Mouse (Mus musculus) hindlimb bud, embryonic 11.5 days (tissue): ENCODE data around the gene Zfp989.
"Not testable (repeated sequence)": the region's sequence is repeated elsewhere in the genome, so short reads cannot be mapped to it uniquely, and the experiment has no call there.

Experiments used
- DNase-seq: peaks from one replicate; pipeline ENCODE4 v3.0.0-alpha.2; 2012; ENCODE audit warnings: low read depth, low spot score; ENCODE audit errors: extremely low spot score

The Zfp989 gene

GRCm38 (mm10) chr4:146971757-146972156 lies at the start of gene Zfp989:
Gene Zfp989, plus strand, starts transcription at chr4:146971976.
- DNase-seq: not testable (repeated sequence)

- no peak for DNase-seq
Observed at GRCm38 (mm10) chr4:146932311-146933082, 39.3 kb upstream of the Zfp989 start.

- not testable (repeated sequence) for DNase-seq
Observed at GRCm38 (mm10) chr4:146941691-146942090, 30.1 kb upstream of the Zfp989 start.

- DNase-seq: not testable (repeated sequence)
Observed at GRCm38 (mm10) chr4:146976581-146976980, 4.8 kb downstream of the Zfp989 start.

- DNase-seq: not testable (repeated sequence)
Observed at GRCm38 (mm10) chr4:147018400-147018799, 46.6 kb downstream of the Zfp989 start.

DNA sequence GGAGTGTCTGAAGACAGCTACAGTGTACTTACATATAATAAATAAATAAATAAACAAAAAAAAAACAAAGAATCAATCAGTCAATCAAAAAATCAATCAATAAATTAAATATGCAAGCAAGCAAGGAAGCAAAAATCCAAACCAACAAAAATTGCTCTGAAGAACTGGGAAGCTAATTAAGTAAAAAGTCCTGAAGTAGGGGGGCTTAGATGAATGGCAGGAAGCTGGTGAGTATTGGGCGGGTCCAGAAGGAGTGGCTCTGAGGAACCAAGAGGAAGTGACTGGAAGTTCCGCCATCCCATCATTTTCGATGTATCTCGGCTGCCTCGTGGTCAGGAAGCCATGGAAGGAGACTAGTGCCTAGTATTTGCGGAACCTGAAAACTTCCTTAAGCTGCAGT lies 49.8 kb downstream of the Zfp989 start, which contains the start of gene Rex2:
Gene Rex2, plus strand, starts transcription at position 301 of the 400 bp plus-strand sequence.
- DNase-seq: not testable (repeated sequence)

DNA sequence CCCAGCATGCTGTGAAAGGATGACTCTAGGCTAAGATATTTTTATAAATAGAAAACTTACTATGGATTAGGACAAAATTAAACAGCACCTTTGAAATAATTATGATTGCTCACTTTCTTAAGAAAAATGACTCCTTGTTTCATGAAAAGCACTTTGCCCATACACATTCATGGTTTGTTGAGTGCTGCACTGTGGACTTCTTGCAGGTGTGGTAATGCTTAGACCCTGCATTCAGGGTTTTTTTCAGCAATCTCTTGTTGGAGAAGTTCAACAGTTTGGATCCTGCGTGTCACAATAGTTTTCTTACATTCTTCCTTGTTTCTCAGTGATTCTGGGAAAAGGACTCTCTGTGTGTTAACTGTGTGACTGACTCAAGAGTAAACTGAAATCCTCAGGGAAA lies 54.6 kb downstream of the Zfp989 start:
- not testable (repeated sequence) for DNase-seq

DNA sequence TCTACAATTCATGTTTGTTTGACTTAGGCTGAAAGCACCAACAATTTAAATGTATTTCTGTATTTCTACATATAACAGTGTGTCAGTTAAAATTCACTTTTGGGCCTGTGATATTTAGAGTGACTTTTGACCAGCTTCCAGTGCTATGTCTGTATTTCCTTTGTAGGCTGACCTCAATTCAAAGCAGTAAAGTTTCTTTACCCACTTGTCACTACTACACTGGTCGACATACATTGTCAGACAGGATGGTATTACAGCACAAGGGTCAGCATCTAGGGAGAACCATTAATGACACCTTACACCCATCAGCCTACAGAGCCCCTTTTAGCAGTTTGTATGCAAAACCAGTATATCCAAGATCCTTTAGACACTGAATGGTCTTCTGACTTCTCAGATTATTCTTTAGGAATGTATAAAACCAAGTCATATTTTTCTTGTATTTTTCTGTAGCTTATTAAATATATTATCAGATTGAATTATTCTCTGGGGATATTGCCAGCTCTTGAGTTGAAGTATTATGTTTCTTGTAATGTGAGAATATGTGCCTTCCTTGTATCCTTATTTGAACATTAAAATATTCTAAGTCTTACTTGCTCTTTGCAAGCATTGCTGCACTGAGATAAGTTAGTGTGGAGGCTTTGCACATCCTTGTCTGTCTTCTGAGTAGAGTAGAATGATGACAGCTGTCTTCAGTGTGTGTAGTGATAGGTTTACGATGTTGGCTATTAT lies 59.7 kb downstream of the Zfp989 start:
- not testable (repeated sequence) for DNase-seq
